Mouse (Mus musculus) colon, adult 2 months (tissue): ENCODE results near the gene Olfr96. TPM values are rescaled to one million over a fixed set of nuclear protein-coding genes. Genes with fewer than 3 reads are reported as not detected.

Experiments used
- polyA plus RNA-seq: library from polyadenylated mRNA; depleted of rRNA; stranded (reverse); fragments of >200 nt; gene quantifications from 2 replicates; pipeline ENCODE4 v1.2.3, GENCODE M21; 2012; rRNA removed

Gene Olfr96
- polyA plus RNA-seq, result not detected in 2 replicates

DNA sequence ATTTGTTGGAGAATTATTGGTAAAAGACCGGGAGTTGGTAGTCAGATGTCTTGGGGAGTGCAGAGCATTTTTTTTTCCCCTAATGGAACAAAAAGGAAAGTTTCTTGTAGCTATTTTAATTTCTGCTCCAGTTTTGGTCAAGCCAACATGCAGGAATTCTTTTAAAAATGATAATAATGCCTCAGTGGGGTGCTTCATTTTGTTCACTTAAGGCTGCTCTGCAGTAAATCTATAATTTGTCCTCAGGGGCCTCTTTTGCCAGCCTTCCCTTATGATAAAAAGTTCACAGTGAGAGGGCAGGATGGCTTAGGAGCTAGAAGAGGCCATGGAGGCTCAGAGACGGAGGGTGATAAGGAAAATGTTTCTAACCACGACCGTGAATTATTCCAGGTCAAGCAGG, at the start of gene Olfr96:
Gene Olfr96 (plus strand): TSS at position 301 of the 400 bp plus-strand sequence.

DNA sequence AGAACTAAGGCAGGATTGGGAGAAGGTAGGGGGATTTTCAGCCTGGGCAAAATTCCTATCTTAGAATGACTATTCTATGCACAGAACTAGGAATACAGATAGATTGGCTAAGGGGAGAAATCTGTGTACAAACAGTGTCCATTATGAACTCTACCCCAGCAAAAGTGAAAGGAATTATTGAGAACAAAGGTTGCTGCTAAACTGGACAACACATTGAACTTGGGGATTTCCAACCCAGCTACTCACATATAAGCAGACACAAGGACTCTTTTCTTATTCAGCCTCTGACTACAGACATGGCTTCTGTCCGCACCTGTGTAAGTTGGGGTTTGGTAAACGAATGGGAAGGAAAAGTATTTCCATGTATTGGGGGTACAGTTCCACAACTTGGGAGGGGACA, 26.3 kb upstream of the Olfr96 start, which contains the start of gene Ubd:
Gene Ubd (plus strand): TSS at position 237 of the 400 bp plus-strand sequence.

DNA sequence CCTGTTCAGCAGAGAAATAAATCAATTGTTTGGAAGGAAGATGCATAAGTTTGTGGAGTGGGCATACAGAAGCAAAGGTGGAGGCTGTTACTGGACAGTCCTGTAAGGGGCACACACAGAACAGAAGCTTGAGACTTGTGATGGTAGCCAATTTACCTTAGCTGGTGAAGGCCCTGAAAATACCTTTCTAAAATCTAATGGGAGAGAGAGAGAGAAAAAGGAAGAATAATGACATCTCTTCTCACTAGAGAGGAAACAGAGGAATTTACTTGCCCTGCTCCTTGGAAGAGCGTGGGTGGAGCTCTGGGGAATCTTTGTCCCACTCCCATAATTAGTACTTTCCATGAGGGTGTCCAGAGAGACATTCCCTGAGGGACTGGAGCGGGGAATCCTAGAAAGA, 19.1 kb upstream of the Olfr96 start, which contains the start of gene Olfr94:
Gene Olfr94 (minus strand): TSS at position 101 of the 400 bp plus-strand sequence.

DNA sequence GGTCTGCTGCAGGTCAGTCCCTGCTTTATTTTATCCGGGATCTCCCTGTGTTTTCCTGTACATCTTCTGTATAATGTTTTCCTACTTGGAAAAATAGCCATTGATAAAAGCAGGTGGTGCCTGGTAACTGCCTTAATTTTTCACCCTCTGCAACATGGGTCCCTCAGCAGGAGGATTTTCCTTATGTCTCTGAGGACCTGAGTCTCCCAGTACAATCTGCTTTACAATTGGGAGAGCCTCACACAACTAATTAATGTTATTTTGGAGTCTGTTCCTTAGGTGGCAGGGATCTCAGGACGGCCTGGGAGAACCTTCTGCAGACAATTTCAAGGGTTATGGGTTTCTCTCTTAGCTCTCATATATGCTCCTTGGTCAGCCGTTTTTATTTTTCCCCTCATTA, 6.9 kb upstream of the Olfr96 start, which contains the start of gene Olfr95:
Gene Olfr95 (minus strand): TSS at position 101 of the 400 bp plus-strand sequence.

DNA sequence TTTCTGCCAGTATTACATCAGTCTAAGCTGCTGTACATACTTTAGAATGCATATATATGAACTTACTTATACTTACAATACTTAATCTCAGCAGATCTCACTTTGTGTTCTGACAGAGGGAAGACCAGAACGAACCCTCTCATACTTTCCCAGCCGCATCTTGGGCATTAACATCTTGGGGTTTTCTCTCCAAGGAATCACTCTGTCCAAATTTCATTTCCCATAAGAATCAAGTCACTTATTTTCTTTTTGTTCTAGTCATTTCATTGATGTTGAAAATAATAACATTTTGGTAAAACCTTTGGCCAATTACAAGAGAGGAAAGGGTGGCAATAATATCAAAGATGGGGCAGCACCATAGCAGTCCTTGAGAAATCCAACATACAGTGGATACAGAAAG, 17.3 kb downstream of the Olfr96 start, which contains the start of gene Olfr97:
Gene Olfr97 (minus strand): TSS at position 101 of the 400 bp plus-strand sequence.

DNA sequence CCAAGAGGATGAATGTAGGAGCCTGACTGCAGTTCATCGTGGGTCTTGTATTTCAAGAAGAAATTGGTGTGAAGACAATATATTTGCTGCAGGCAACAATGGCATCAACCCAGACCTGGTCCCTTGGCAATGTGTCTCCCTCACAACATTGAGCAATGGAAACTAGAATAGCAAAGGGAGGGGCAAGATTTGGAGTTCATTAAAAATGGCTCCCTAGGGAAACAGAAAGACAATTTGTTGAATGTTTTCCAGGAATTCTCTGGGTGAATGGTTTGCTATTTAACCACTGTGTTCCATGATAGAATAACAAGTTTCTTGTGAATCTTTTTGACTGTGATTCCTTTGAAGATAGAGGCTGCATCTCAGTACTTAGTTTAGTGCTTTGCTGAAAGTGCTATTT, 43.7 kb downstream of the Olfr96 start, which contains the start of gene Olfr98:
Gene Olfr98 (minus strand): TSS at position 124 of the 400 bp plus-strand sequence.

DNA sequence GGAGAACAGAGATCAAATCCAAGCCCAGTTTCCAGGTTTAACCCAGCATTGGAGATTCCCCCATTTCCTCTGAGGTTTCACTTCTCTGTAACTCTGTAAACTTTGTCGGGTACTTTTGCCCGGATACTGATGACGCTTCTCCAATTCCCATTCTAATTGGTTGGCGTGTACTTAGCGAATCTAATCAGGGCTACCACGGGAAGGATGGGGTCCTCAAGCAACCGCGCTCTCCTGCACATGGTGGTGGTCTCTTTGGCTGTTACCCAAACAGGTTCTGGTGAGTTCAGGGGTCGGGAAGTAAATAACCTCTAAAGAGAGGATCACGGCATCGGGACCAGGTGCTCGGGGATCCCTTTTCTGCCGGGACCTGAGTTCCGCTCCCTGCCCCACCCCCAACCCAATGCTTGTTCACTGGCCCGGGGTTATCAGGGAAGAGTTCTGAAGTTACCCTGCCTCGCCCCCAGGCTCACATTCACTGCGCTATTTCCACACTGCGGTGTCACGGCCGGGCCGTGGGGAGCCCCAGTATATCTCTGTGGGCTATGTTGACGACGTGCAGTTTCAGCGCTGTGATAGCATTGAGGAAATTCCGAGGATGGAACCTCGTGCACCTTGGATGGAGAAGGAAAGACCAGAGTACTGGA, 50.2 kb downstream of the Olfr96 start, which contains the start of gene H2-M3:
Gene H2-M3 (plus strand): TSS at position 163 of the 644 bp plus-strand sequence.

Other genes with a start within 250 kb of the Olfr96 start
- gene 2410137M14Rik, start 238.9 kb upstream of the Olfr96 start, polyA plus RNA-seq, result not detected in 2 replicates
- gene H2-M5, start 230.6 kb upstream of the Olfr96 start, polyA plus RNA-seq, result 0.28 TPM in 1 of 2 replicates, not detected in the other
- gene Zfp57, start 219.0 kb upstream of the Olfr96 start, polyA plus RNA-seq, result 1.7 and 1.9 TPM in 2 replicates
- not detected in 2 replicates for gene Mog, start 196.7 kb upstream of the Olfr96 start, polyA plus RNA-seq
- 20.3 and 20.6 TPM in 2 replicates for gene Gabbr1, start 174.2 kb upstream of the Olfr96 start, polyA plus RNA-seq
- gene Olfr90, start 131.6 kb upstream of the Olfr96 start, polyA plus RNA-seq, result not detected in 2 replicates
- gene Olfr91, start 121.9 kb upstream of the Olfr96 start, polyA plus RNA-seq, result not detected in 2 replicates
- not detected in 2 replicates for gene Olfr92, start 100.1 kb upstream of the Olfr96 start, polyA plus RNA-seq
- gene Olfr93, start 58.7 kb upstream of the Olfr96 start, polyA plus RNA-seq, result not detected in 2 replicates
- 0.21 and 0.38 TPM in 2 replicates for gene Ubd, start 26.3 kb upstream of the Olfr96 start, polyA plus RNA-seq
- not detected in 2 replicates for gene Olfr94, start 19.2 kb upstream of the Olfr96 start, polyA plus RNA-seq
- not detected in 2 replicates for gene Olfr95, start 7.0 kb upstream of the Olfr96 start, polyA plus RNA-seq
- not detected in 2 replicates for gene Olfr97, start 17.2 kb downstream of the Olfr96 start, polyA plus RNA-seq
- not detected in 2 replicates for gene Olfr98, start 43.6 kb downstream of the Olfr96 start, polyA plus RNA-seq
- 7.4 and 7.7 TPM in 2 replicates for gene H2-M3, start 50.1 kb downstream of the Olfr96 start, polyA plus RNA-seq
- not detected in 2 replicates for gene Olfr99, start 63.3 kb downstream of the Olfr96 start, polyA plus RNA-seq
- gene Olfr101, start 84.2 kb downstream of the Olfr96 start, polyA plus RNA-seq, result not detected in 2 replicates
- not detected in 2 replicates for gene Olfr102, start 96.9 kb downstream of the Olfr96 start, polyA plus RNA-seq
- gene Olfr103, start 119.6 kb downstream of the Olfr96 start, polyA plus RNA-seq, result not detected in 2 replicates
- not detected in 2 replicates for gene Olfr104-ps, start 139.4 kb downstream of the Olfr96 start, polyA plus RNA-seq
- gene Olfr105-ps, start 158.9 kb downstream of the Olfr96 start, polyA plus RNA-seq, result not detected in 2 replicates
- gene Olfr106-ps, start 170.2 kb downstream of the Olfr96 start, polyA plus RNA-seq, result not detected in 2 replicates
- not detected in 2 replicates for gene Olfr107, start 179.1 kb downstream of the Olfr96 start, polyA plus RNA-seq
- not detected in 2 replicates for gene Olfr108, start 225.3 kb downstream of the Olfr96 start, polyA plus RNA-seq
- gene Olfr109, start 238.8 kb downstream of the Olfr96 start, polyA plus RNA-seq, result not detected in 2 replicates